Mouse (Mus musculus) midbrain, postnatal 0 days (tissue): ENCODE results near the gene Fam84b. TPM values are rescaled to one million over a fixed set of nuclear protein-coding genes. Genes with fewer than 3 reads are reported as not detected.
A peak's percentile ranks its signal among the peaks of the same experiment; 100 is the strongest.

ENCODE experiments used
- ATAC-seq: fragments of 200-750 bp; cut with Nextera tagmentation; 2 replicates; pipeline ENCODE4 v1.8.0; 2017; ENCODE audit warnings: moderate number of reproducible peaks, mild to moderate bottlenecking, moderate TSS enrichment, moderate library complexity; ENCODE audit not compliant: low FRiP score
- DNase-seq: peaks from one replicate; pipeline ENCODE4 v3.0.0-alpha.2; 2015; ENCODE audit warnings: low spot score
- H3K27ac ChIP-seq: fragments of 300-500 bp; sonication (generic); 2 replicates; pipeline ENCODE4 v1.5.1; 2014; ENCODE audit warnings: low read depth, mild to moderate bottlenecking, low read length, mixed read lengths
- H3K27me3 ChIP-seq: fragments of 300-500 bp; sonication (generic); 2 replicates; pipeline ENCODE4 v1.6.1; 2014; ENCODE audit warnings: low read length, control low read depth, mixed read lengths; ENCODE audit not compliant: insufficient read depth
- H3K36me3 ChIP-seq: fragments of 300-500 bp; sonication (generic); 2 replicates; pipeline ENCODE4 v1.6.1; 2014; ENCODE audit warnings: low read length, control low read depth, mixed read lengths; ENCODE audit not compliant: insufficient read depth
- H3K4me1 ChIP-seq: fragments of 300-500 bp; sonication (generic); 2 replicates; pipeline ENCODE4 v1.6.1; 2014; ENCODE audit warnings: mild to moderate bottlenecking, control low read depth, antibody characterized with exemption, low read length, mixed read lengths; ENCODE audit not compliant: insufficient read depth
- H3K4me2 ChIP-seq: fragments of 300-500 bp; sonication (generic); 2 replicates; pipeline ENCODE4 v1.6.1; 2014; ENCODE audit warnings: low read depth, mild to moderate bottlenecking, low read length, mixed read lengths; ENCODE audit not compliant: poor library complexity, severe bottlenecking
- H3K4me3 ChIP-seq: fragments of 300-500 bp; sonication (generic); 2 replicates; pipeline ENCODE4 v1.5.1; 2014; ENCODE audit warnings: low read depth, mild to moderate bottlenecking, low read length, moderate library complexity
- H3K9ac ChIP-seq: fragments of 300-500 bp; sonication (generic); replicated peaks from 2 replicates; pipeline ENCODE4 v1.6.1; 2014; ENCODE audit warnings: mild to moderate bottlenecking, low read length, moderate library complexity, mixed read lengths; ENCODE audit not compliant: poor library complexity, severe bottlenecking
- H3K9me3 ChIP-seq: fragments of 300-500 bp; sonication (generic); 2 replicates; pipeline ENCODE4 v1.6.1; 2016; ENCODE audit warnings: low read length, control low read depth
- CTCF ChIP-seq: IDR thresholded peaks from 2 replicates; pipeline ENCODE4 v1.5.1; 2016; ENCODE audit warnings: antibody characterized with exemption, mild to moderate bottlenecking
- WGBS: fragments of 180-500 bp; shearing (Covaris S2); extraction: QIAGEN DNeasy Blood & Tissue Kit; methylation state at CpG from one replicate; pipeline ENCODE4 v1.1.7; 2014; 5-methylcytosine and 5-hydroxymethylcytosine counted together
- polyA plus RNA-seq: library from polyadenylated mRNA; unstranded; fragments of >200 nt; fragmentation: Nextera tagmentation; extraction: Ambion mirVana; gene quantifications from 2 replicates; pipeline ENCODE4 v1.2.1, GENCODE M21; 2015
- total RNA-seq: library from RNA; depleted of rRNA; stranded (reverse); fragments of >200 nt; gene quantifications from 2 replicates; pipeline ENCODE4 v1.2.3, GENCODE M21; 2014

Gene Fam84b
- total and polyA plus RNA-seq, 2 experiments from 2014 or later = 5.2 to 15.4 TPM

DNA sequence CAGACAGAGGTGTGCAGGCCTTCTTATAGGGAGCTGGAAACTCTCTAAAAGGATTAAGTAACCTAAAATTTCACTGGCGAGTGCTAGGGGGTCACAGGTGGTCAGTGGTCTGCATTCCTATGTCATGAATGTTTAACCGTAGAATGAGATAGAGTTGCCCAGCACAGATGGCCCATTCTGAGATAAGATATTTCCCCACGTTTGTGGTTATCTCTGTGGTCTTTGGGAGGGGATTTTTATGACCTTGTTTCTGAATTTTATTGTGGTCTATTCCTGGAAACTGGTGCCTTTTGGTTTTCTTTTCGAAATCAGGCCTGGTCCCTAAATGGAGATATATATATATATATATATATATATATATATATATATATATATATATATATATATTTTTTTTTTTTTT lies 17.3 kb downstream of the Fam84b start:
- 87% methylated on average over 4 of the region's 4 CpGs for WGBS
- no peak overlapping the region for H3K4me2 ChIP-seq
- ATAC-seq (no peak), DNase-seq (no peak)
- TF ChIP-seq CTCF = no peak
- no peak overlapping the region for H3K27ac ChIP-seq
- H3K4me3 ChIP-seq = no peak overlapping the region
- no peaks in the 10 kb centered on the region for H3K4me1 ChIP-seq
- no peaks in the 10 kb centered on the region for H3K36me3 ChIP-seq
- H3K9me3 ChIP-seq = no peaks in the 10 kb centered on the region
- H3K9ac ChIP-seq = no peak overlapping the region
- H3K27me3 ChIP-seq = no peaks in the 10 kb centered on the region

GRCm38 (mm10) chr15:60834598-60835571 lies 18.7 kb downstream of the Fam84b start:
- Histone ChIP-seq H3K27ac (no peak overlapping the region), H3K9me3 (no peaks in the 10 kb centered on the region), H3K36me3 (no peaks in the 10 kb centered on the region), H3K4me3 (no peak overlapping the region), H3K4me2 (no peak overlapping the region), H3K9ac (no peak overlapping the region), H3K4me1 (no peaks in the 10 kb centered on the region), H3K27me3 (no peaks in the 10 kb centered on the region)
- no peak for TF ChIP-seq CTCF
- DNase-seq (no peak), ATAC-seq (no peak)
- whole genome bisulfite sequencing = 91% methylated on average over 5 of the region's 5 CpGs

- H3K27me3 ChIP-seq = no peaks in the 10 kb centered on the region
- no peaks in the 10 kb centered on the region for H3K9me3 ChIP-seq
- H3K9ac ChIP-seq = no peak overlapping the region
- DNase-seq (no peak), ATAC-seq (no peak)
- no peak overlapping the region for H3K4me3 ChIP-seq
- WGBS = 57% methylated on average over 2 of the region's 2 CpGs
- H3K36me3 ChIP-seq = no peaks in the 10 kb centered on the region
- H3K4me1 ChIP-seq = no peaks in the 10 kb centered on the region
- TF ChIP-seq CTCF = no peak
- no peak overlapping the region for H3K27ac ChIP-seq
- no peak overlapping the region for H3K4me2 ChIP-seq
Measured at GRCm38 (mm10) chr15:60833476-60834218, 19.9 kb downstream of the Fam84b start.

DNA sequence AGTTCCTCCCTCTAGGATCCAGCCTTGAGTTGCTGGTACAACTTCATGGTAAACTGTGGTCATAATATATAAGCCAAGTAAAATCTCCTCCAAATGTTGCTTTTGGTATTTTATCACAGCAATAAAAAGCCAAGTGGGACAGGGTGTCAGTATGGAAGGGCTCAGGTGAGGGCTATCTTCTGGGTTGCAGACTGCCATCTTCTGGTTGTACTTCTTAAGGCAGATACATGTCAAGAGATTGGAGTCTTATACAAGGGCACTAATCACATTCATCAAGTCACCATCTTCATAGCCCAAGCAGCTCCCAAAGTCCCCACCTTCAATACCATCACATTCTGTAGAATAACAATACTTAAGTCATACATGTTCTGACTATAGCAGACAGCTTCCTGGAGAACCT lies 21.0 kb downstream of the Fam84b start:
- Histone ChIP-seq H3K27ac (no peak overlapping the region), H3K9ac (no peak overlapping the region), H3K4me2 (no peak overlapping the region), H3K27me3 (no peaks in the 10 kb centered on the region), H3K36me3 (no peaks in the 10 kb centered on the region), H3K4me3 (no peak overlapping the region), H3K9me3 (no peaks in the 10 kb centered on the region), H3K4me1 (no peaks in the 10 kb centered on the region)
- DNase-seq (no peak), ATAC-seq (no peak)
- TF ChIP-seq CTCF = peak; percentile 27

DNA sequence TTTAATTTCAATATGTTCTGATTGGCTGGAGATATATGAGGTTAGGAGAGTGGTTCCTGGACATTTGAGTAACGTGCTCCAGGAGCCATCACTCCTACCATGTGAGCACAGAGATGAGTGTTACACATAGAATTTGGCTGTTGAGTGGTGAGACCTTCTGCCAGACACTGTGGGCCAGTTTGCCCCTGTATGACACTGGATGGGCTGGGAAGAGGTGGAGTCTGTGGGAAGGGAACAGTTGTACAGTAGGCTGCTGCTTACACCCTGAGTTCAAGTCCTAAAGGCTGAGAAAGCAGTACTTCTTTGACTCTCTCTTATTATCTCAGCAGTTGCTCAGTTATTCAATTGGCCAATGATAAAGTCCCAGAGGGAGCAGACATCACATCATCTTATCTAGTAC lies 27.4 kb downstream of the Fam84b start:
- Histone ChIP-seq H3K27me3 (no peaks in the 10 kb centered on the region), H3K4me3 (no peak overlapping the region), H3K9me3 (no peaks in the 10 kb centered on the region), H3K4me1 (no peaks in the 10 kb centered on the region; the same call in 1 of the 2 replicates), H3K4me2 (no peak overlapping the region), H3K27ac (no peak overlapping the region), H3K9ac (no peak overlapping the region), H3K36me3 (no peaks in the 10 kb centered on the region)
- 66% methylated on average over 1 of the region's 1 CpGs for WGBS
- no peak for ATAC-seq
- no peak for DNase-seq
- TF ChIP-seq CTCF = no peak

DNA sequence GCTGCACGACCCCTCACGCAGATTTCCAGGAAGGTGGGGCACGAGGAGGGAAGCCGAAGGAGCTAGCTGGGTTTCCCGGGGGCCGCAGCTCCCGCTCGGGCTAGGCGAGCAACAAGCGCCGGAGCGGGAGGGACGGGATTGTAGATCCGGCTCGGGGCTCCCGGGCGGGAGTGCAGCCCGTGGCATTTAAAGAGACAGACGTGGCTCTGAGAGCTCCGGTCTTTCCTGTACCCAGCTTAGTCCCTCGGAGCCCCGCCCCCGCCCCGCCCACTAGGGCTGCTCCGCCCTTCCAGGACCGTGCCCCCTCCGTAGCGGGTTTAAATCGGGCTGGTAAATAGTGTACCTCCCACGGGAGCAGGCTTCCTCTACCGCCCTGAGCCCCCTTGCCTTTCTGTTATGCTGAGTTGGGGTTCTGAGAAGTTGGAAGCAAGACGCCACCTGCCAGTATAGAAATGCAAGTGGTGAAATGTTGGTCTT lies 28.8 kb downstream of the Fam84b start:
- ATAC-seq (peak; percentile 88), DNase-seq (peak; percentile 96)
- Histone ChIP-seq H3K4me3 (peak overlapping the region; percentile 85), H3K36me3 (no peaks in the 10 kb centered on the region), H3K27me3 (no peaks in the 10 kb centered on the region), H3K27ac (peak overlapping the region; percentile 75), H3K4me2 (peak overlapping the region; percentile 98), H3K4me1 (no peaks in the 10 kb centered on the region; the same call in 1 of the 2 replicates), H3K9me3 (no peaks in the 10 kb centered on the region), H3K9ac (peak overlapping the region; percentile 74)
- peak; percentile 69 for TF ChIP-seq CTCF
- 0% methylated on average over 26 of the region's 32 CpGs for WGBS
